Mouse (Mus musculus): ENCODE measurements around the gene Lmcd1.

- TF ChIP-seq CTCF (conservative IDR thresholded peaks at IDR 0.05; ENCODE audit: low read length) (no peak), NANOG (IDR thresholded peaks at IDR 0.05; ENCODE audit: borderline replicate concordance, low read length) (no peak)
These were observed 12.5 kb upstream of the Lmcd1 start for GRCm38 (mm10) chr6:112261089-112261488.

Data from E14TG2a.4 (cell line).